Mouse (Mus musculus) heart, adult 11 months (tissue): ENCODE data around the gene Smg7.

ENCODE experiments used
- DNase-seq: peaks from one replicate; pipeline ENCODE4 v3.0.0; 2022

The Smg7 gene

DNA sequence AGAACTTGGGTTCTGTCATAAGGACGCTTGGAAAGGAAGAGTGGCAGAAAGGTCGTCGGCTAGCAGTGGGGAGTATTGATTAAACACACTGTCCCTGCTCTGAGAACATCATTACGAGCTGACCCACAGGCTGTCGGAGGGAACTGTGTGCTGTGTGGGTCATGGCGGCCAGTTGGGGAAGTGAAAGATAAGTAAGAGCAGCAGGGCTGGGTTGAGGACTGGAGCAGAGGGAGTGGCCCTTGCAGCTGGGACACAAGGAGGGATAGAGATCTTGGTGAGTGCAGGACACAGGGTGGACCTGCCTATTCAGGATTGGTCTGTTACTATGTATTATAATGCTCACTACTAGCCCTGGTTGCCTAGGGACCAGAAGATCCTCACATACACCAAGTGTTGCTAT, 97.5 kb downstream of the Smg7 start:
- peak; percentile 93 for DNase-seq

DNA sequence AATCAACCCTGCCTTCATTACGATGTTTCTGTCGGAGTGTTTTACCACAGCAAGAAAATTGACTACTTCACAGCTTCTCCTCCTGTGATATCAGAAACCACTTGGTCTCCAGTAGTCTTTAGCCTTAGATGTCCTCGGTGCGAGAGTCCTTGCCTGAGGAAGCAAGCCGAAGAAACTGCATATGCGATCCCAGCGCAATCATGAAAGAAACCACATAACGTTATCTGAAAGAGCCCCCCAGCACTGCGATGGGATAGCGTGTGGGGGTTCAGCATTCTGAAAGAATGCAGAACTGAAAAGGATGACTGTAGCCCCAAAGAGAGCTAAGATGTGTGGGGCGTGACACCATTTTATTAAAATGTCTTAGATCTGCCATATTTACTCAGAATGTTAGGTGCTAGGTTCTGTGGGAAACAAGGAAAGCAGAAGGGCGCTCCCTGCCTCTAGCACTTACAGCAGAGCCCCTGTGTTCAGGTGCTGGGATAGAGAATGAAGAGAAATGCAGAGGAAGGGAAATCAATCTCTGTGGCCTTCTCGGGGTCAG, 101.7 kb downstream of the Smg7 start:
- no peak for DNase-seq

DNA sequence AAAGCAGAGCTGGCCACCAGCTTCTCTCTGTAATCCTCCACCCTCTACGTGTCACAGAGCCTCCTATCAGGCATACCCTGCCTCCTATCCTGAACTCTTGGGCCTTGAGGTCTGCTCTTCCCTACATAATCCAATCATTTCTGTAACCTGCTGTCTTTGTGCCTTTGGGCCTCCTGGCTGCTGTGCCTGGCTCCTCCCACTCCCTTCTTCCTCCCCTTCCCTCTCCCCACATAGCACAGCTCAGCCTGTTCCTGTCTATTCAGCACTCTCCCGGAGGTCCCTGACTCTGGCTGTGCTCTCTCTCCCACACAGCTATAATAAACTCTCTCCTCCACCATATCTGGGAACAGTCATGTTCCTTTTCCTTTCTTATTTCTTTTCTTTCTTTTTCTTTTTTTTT, 102.5 kb downstream of the Smg7 start, which contains the start of gene Ncf2:
TSS of gene Ncf2 (plus strand) at position 298 of the 400 bp plus-strand sequence.
- peak; percentile 95 for DNase-seq

DNA sequence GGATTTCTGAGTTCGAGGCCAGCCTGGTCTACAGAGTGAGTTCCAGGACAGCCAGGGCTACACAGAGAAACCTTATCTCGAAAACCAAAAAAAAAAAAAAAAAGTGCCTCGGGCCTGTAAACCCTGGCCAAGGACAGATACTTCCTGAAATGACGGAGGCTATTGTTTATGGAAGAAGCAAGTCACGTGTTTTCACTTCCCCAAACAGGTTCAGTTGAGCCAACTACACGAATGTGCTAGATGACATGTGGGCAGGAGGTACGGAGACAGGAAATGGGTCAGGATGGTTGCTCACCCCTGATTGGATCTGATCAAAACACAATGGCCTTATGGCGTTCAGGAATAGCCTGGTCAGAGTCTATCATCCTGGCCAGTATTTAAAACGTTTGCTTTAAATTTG, 104.3 kb downstream of the Smg7 start:
- DNase-seq = peak; percentile 96

DNA sequence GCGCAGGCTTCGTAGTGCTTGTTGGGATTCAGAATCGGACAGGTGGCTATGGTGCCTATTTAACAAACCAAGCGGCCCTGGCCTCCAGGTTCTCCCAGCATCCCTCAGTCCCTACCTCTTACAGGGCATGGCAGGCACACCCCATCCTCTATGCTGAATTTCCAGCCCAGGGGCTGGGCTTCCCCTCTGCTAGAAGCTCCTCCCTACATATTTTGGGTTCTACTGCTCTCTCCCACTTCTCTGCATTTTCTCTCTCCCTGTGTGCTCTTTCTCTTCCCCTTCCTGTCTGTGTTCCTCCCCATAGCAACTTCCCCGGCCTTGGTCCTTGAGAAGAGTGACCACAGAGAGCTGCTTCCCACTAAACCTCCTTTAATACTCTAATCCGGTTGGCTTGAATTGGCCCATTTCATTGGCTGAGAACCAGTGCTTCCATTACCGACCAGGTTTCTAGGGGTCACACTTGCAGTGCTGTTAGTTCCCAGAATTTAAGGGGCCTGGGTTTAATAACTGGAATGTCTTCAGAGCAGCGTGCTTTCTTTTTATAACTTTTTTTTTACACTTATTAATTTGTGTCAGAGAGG, 105.7 kb downstream of the Smg7 start:
- DNase-seq = peak; percentile 95

DNA sequence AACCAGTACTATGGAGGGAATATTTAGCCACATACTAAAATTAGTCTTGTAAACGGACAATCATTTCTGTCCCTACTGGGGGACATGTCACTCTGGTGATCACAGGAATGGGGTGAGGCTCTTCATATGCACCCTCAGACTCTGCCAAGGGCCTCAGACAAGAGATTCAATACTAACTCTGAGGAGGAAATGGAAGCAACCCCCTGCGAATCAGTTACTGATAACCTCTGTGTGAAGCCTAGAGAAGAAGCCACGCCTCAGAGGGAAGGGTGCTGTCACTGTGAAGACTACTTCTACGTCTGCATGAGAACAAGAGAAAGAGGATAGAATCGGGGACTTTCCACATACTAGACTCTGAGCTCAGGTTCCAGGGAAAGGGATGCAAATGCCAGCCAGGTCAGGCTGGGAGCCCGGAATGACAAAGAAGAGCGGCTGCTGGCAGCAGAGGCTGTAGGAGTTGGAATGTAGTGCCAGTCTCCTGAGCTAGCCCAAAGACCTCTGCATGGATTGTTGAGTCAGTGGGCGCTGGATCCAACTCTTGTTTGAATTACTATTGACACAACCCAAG, 106.7 kb downstream of the Smg7 start:
- DNase-seq = no peak

DNA sequence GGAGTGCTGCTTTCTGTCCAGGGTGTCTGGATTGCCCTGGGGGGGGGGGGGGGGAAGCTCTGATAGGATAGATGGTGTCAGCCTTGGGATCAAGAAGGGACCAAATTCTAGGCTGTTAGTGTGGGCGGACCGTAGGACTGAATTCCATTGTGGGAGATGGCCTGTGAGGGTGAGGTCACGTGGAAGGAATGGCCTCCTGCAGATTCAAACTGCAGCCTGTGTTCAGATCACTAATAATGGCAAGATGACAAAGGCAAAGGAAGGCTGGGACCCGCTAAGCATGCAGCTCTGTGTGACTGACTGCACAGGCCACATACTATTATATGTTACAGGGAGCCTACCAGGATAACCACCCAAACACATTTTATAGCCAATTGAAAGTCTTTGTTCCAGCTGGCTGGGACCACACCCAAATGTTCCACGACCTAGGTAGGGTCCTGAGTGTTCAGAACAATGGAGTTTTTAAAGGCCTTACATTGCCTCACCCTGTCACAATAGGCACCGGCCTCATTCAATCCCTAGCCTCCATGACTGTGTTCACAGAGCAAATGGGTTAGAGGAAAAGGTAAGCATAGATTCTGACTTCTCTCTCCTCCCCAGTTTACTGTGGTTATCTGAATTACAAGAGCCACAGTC, 108.8 kb downstream of the Smg7 start:
- no peak for DNase-seq

DNA sequence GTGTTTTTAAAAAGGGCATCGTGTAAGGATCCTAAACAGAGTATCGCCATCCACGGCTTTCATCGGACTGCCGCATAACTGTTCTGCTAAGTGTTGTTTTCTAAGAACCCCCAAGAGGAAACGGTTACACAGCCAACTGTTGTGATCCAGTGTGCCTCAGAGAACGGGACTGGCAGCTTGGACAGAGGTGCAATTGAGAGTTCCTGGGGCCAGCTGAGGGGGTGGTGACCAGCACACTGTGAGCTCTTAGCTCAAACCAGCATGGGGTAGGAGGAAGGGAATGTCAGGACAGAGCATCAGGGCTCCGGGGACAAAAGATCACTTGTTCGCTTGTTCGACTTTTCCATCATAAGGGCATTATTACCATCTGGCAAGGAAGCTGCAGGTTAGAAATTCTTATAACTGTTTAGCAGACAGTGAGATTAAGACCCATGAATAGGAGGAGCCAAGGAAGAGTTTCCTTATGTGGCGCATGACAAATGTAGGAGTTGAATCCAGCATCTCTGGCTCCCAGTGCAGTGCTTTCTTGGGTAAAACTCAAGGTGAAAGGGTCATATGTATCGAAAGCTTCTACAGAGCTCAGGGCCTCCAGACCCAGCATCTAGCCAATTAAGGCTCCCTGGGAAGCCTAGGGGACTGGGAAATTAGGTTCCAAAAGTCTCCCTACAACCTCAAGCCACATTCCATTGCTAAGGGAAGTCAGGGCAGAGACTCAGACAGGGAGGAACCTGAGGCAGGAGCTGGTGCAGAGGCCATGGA, 109.5 kb downstream of the Smg7 start:
- DNase-seq = no peak

DNA sequence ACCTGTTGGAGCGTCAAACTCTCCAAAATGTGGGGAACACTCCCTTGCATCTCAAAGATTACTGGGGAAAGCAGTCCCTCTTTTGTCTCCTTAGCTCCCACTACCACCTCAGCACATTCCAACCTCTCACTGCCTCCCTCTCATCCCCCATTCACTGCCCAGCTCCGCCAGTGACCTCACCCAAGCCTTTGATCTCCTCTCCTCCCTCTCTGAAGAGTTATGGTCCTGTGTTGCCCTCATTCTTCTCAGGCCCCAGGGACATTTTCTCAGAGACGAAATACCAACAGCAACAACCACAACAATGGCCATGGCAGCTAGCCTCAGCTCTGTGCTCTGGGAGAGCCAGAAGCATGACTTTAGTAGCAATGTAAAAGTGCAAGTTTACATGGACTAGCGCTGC, 111.2 kb downstream of the Smg7 start:
- DNase-seq = no peak

DNA sequence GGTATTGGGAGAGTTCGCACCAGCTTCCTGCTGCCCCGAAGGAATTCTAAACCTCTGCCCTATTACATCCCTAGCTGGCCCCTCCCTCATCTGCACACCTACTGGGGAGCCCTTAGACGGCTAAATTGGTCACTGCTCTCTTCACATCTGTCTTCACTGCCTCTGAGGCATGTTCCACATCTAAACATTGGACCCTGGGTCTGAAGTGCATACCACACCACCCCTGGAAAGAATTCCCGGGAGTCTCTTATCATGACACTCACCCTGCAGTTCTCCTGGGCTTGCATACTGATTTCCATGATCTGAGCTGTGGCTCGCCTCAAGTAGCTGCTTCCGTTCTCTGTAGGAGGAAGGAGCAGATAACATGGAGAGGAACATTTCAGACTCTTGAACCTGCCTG, 111.6 kb downstream of the Smg7 start:
- no peak for DNase-seq

DNA sequence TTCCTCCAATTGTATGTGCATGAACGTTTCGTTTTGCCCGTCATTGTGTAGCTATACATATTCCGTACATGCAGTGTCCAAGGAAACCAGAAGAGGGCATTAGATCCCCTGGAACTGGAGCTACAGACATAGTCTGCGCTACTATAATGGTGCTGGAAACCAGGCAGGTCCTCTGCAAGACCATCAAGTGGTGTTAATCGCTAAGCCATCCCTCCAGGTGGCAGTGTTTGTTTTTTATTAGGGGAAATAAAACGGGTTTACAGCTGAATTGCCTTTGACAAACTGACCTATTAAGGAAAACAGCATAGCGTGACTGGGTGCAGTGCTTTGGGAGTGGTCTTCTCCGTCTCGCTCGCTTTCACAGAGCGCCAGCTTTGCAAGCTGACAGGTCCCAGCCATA, 112.2 kb downstream of the Smg7 start:
- no peak for DNase-seq

DNA sequence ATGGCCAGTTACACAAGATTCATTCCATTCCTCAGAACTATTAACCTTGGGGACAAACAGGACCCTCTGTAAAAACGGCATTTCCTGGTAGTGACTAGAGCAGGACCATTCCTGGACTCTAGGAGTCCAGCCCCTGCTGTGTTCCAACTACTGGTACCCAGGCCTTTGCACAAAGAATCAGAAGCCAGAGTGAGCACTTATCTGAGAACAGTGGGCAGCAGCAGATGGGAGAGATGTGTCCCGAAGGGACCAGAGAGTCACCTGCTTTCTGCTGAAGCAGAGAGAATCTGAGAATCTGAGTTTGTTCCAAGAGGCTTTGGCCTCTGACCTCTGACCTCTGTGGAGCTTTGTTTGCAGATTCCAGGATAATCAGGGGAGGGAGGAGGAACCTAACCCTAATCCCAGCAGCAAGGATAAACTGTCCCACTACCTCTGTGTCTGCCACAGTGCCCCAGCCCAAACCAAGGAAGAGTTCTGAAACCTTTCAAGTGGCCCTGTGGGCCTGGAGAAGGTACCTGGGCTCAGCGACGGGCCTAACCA, 114.3 kb downstream of the Smg7 start:
- peak; percentile 76 for DNase-seq
